In the genomic region with DNA sequence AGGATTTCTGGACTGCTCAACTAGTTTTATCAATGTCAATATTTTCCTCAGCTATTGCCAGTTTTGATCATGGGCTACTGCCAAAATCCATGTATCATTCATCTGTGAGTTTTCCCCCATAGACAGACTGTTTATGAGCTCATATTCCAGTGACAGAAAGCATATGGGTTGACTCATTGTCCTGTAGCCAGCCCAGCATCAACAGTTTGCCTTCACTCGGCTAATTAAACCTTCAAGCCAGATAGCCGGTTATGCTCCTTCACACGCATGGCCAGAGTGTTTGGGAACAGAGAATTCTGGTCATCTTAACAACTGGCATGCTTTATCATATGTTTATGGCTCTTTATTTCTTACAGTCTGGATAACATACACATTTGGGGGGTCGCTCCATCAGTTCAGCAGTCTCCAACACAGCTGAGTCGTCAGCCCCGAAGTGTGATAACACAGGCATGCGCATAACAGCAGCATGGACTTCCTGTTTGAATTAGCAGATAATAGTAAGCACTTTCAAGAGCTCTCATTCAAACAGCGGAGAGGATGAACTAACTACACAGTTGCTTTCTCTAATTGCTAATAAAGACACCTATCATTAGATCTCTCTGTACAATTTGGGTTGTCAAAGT, we compare ENCODE assay signal across 14 mouse cellular contexts. TPM values are rescaled to one million over a fixed set of nuclear protein-coding genes. Genes with fewer than 3 reads are reported as not detected.
DNase-seq lines count a peak whose midpoint lies in the region; ATAC-seq lines count a peak whose summit lies in the region.
"Had no signal": no experiment of that assay in that cellular context is flagged by ENCODE, and none has a peak within 500 bp of the region (broad histone marks: within the 10 kb centered on the region; RNA-seq: fewer than 3 reads in every experiment).

No protein-coding gene starts in this region.

- H3K27me3 ChIP-seq in forebrain, embryonic 16.5 days (replicated peaks; ENCODE audit: control insufficient read depth, insufficient read depth, low read length) = no peaks in the 10 kb centered on the region
- H3K27me3 ChIP-seq in intestine, embryonic 16.5 days (replicated peaks; ENCODE audit: control insufficient read depth, insufficient read depth, low read length) = no peaks in the 10 kb centered on the region
- H3K27me3 ChIP-seq: hindbrain, embryonic 15.5 days; midbrain, embryonic 13.5 days had no signal

- peak; percentile 30 to 45 for DNase-seq in kidney, postnatal 4 days
- DNase-seq in kidney, postnatal 25 days = no peak
- DNase-seq in Muller cell, postnatal 12 days (ENCODE audit: inconsistent ontology term) = peak; percentile 31
- DNase-seq in left cerebral cortex, postnatal 36 days (ENCODE audit: low spot score in 2 of 2) = no peak
- DNase-seq in adrenal gland, postnatal 36 days = no peak
- DNase-seq: adrenal gland, adult 2 months; left cerebral cortex, postnatal 4 days; spleen, adult 18-20 months; thymus, postnatal 36 days had no signal

- no peak overlapping the region for H3K4me3 ChIP-seq in forebrain, embryonic 16.5 days (replicated peaks; ENCODE audit: low read length)
- no peak overlapping the region for H3K4me3 ChIP-seq in intestine, embryonic 16.5 days (ENCODE audit: low read length)
- H3K4me3 ChIP-seq: hindbrain, embryonic 15.5 days; midbrain, embryonic 13.5 days had no signal

- H3K9ac ChIP-seq in forebrain, embryonic 16.5 days (replicated peaks; ENCODE audit: low read depth, low read length) = no peak overlapping the region
- H3K9ac ChIP-seq in intestine, embryonic 16.5 days (ENCODE audit: low read depth, low read length) = no peak overlapping the region
- H3K9ac ChIP-seq: hindbrain, embryonic 15.5 days; midbrain, embryonic 13.5 days had no signal

- intact Hi-C loops in left cerebral cortex, postnatal 36 days (cut with DNase I) = no loop called here

- WGBS in forebrain, embryonic 16.5 days = 54% methylated on average over 8 of the region's 8 CpGs
- WGBS in intestine, embryonic 16.5 days = 34% methylated on average over 8 of the region's 8 CpGs

- H3K9me3 ChIP-seq in forebrain, embryonic 16.5 days (ENCODE audit: control insufficient read depth, low read length) = no peaks in the 10 kb centered on the region
- no peaks in the 10 kb centered on the region for H3K9me3 ChIP-seq in intestine, embryonic 16.5 days (ENCODE audit: control insufficient read depth, low read length)
- H3K9me3 ChIP-seq: G1E; hindbrain, embryonic 15.5 days; midbrain, embryonic 13.5 days had no signal

- no peaks in the 10 kb centered on the region for H3K36me3 ChIP-seq in forebrain, embryonic 16.5 days (ENCODE audit: control insufficient read depth, insufficient read depth)
- H3K36me3 ChIP-seq in intestine, embryonic 16.5 days (ENCODE audit: control insufficient read depth, insufficient read depth, low read length) = no peaks in the 10 kb centered on the region
- H3K36me3 ChIP-seq: G1E; hindbrain, embryonic 15.5 days; midbrain, embryonic 13.5 days had no signal

- peaks cover 2% of the 10 kb centered on the region; the same call in 1 of the 2 replicates for H3K4me1 ChIP-seq in forebrain, embryonic 16.5 days (replicated peaks; ENCODE audit: control insufficient read depth, insufficient read depth, low read length)
- 0 out of 2 replicates have a peak, but pooled peaks cover 4% of the 10 kb centered on the region for H3K4me1 ChIP-seq in intestine, embryonic 16.5 days (ENCODE audit: control insufficient read depth, insufficient read depth, low read length)
- H3K4me1 ChIP-seq: hindbrain, embryonic 15.5 days; midbrain, embryonic 13.5 days had no signal

- H3K27ac ChIP-seq in forebrain, embryonic 16.5 days (ENCODE audit: low read length) = no peak overlapping the region
- no peak overlapping the region for H3K27ac ChIP-seq in intestine, embryonic 16.5 days (ENCODE audit: low read length)
- H3K27ac ChIP-seq: hindbrain, embryonic 15.5 days; midbrain, embryonic 13.5 days had no signal

- no peak overlapping the region for H3K4me2 ChIP-seq in forebrain, embryonic 16.5 days (ENCODE audit: low read length)
- H3K4me2 ChIP-seq in intestine, embryonic 16.5 days (ENCODE audit: low read depth, low read length) = no peak overlapping the region
- H3K4me2 ChIP-seq: hindbrain, embryonic 15.5 days; midbrain, embryonic 13.5 days had no signal

- ATAC-seq in forebrain, embryonic 16.5 days = peak; percentile 74
- peak; percentile 81 for ATAC-seq in intestine, embryonic 16.5 days
- ATAC-seq: midbrain, embryonic 13.5 days had no signal

RNA-seq across cellular contexts. Expression of gene Vcam1, which starts 49.2 kb away (rescaled TPM):
- 28.4 and 33.1 TPM in 2 replicates for polyA plus RNA-seq in forebrain, embryonic 16.5 days (2015; fragmentation: Nextera tagmentation; extraction: Ambion mirVana)
- polyA plus RNA-seq in intestine, embryonic 16.5 days (2015; fragmentation: Nextera tagmentation; extraction: Ambion mirVana) = 17.9 and 19.3 TPM in 2 replicates
- 10 to 100 TPM; 20.4 to 26.0 TPM for total RNA-seq in left cerebral cortex, postnatal 36 days (2021)
- total RNA-seq in adrenal gland, postnatal 36 days (2021) = 10 to 100 TPM; 19.0 to 24.2 TPM
- polyA plus RNA-seq: G1E had no signal

Comparison
In these comparisons a context has a peak if more than half of its experiments do, and no peak if none do; other contexts are left out.
1. DNase-seq: peak in kidney, postnatal 4 days (2 of 2) and Muller cell, postnatal 12 days (single experiment); none in kidney, postnatal 25 days (0 of 2), left cerebral cortex, postnatal 36 days (0 of 2) and adrenal gland, postnatal 36 days (0 of 2).